Mouse (Mus musculus): ENCODE results near the gene Phactr1.

DNA sequence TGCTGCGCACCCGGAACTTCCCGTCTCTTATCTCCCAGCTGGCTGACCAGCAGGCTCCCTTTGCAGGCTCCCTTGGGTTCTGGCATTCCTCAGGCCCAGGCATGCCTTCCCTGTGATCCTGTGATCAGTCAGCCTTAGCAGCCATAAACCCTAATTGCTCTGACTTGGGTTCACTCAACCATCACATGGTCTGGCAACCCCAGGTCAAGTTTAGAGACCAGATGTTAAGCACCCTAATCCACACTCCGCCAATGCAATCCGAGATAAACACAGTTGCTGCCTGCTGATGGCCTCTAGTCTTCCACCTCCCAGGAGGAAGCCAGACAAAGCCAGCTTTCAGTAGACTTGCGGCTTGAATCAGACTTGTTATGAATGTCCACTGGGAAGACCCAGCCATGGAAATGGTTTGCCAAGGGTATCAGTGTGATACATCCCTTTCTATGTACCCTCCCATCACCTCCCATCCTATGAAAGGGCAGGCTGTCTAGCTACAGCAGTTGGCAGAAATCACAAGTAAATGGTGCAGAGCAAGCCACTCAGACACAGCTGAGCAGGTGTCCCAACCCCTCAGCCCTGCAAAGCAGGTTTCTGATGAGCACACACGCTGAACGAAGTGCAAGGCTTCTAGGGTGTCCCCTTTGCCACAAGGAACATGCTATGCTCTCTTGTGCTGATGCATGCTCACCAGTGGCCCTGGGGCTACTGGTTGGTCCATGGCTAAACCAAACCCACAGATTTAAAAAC lies 466.3 kb downstream of the Phactr1 start:
- no peak for TF ChIP-seq TAL1 (IDR thresholded peaks at IDR 0.05; ENCODE audit: low read length)
- no peak for TF ChIP-seq GATA1 (IDR thresholded peaks at IDR 0.05; ENCODE audit: low read length)

Measured in erythroblast, embryonic 14.5 days (primary cell).